Mouse (Mus musculus) C2C12 (cell line): ENCODE data around the gene Smad5. TPM values are rescaled to one million over a fixed set of nuclear protein-coding genes. Genes with fewer than 3 reads are reported as not detected.

ENCODE experiments used
- H3K27me3 ChIP-seq: one replicate; pipeline ENCODE4 v1.6.1; 2011; ENCODE audit not compliant: control insufficient read depth, insufficient read depth, insufficient read length
- H3K36me3 ChIP-seq: one replicate; pipeline ENCODE4 v1.6.1; 2011; ENCODE audit not compliant: control insufficient read depth, insufficient read depth
- H3K4me3 ChIP-seq: one replicate; pipeline ENCODE4 v1.5.1; 2011; ENCODE audit warnings: mild to moderate bottlenecking, control low read depth; ENCODE audit not compliant: poor library complexity, insufficient read depth, severe bottlenecking
- H3K79me2 ChIP-seq: one replicate; pipeline ENCODE4 v1.6.1; 2011; ENCODE audit not compliant: control insufficient read depth, insufficient read depth
- H3K79me3 ChIP-seq: one replicate; pipeline ENCODE4 v1.6.1; 2011; ENCODE audit warnings: low read depth, control low read depth
- H3ac ChIP-seq: one replicate; pipeline ENCODE3; 2011; ENCODE audit warnings: low read depth; ENCODE audit not compliant: control insufficient read depth, insufficient read length
- CEBPB ChIP-seq: IDR thresholded peaks from one replicate; pipeline ENCODE4 v1.6.1; 2011; ENCODE audit warnings: low read depth, mild to moderate bottlenecking, control low read depth, moderate library complexity
- CTCF ChIP-seq: IDR thresholded peaks from one replicate; pipeline ENCODE4 v1.5.1; 2011; ENCODE audit not compliant: control insufficient read depth, insufficient read depth, insufficient read length
- FOSL1 ChIP-seq: IDR thresholded peaks from one replicate; pipeline ENCODE4 v1.8.0; 2011; ENCODE audit warnings: mild to moderate bottlenecking, low read length; ENCODE audit not compliant: poor library complexity, insufficient read depth, severe bottlenecking
- MAX ChIP-seq: IDR thresholded peaks from one replicate; pipeline ENCODE4 v1.6.1; 2011; ENCODE audit warnings: mild to moderate bottlenecking, control low read depth
- MYOD1 ChIP-seq: IDR thresholded peaks from one replicate; pipeline ENCODE4 v1.6.1; 2011; ENCODE audit warnings: low read depth; ENCODE audit not compliant: control insufficient read depth, insufficient read length
- MYOG ChIP-seq: IDR thresholded peaks from one replicate; pipeline ENCODE4 v1.6.1; 2011; ENCODE audit not compliant: control insufficient read depth, insufficient read length; ENCODE audit errors: extremely low read depth
- USF1 ChIP-seq: IDR thresholded peaks from one replicate; pipeline ENCODE4 v1.6.1; 2011; ENCODE audit warnings: low read depth, mild to moderate bottlenecking, control low read depth, moderate library complexity
- polyA plus RNA-seq: library from polyadenylated mRNA; unstranded; fragments of >200 nt; fragmentation: generic; extraction: Trizol; gene quantifications from one replicate; pipeline ENCODE4 v1.2.1, GENCODE M21; 2012; ENCODE audit warnings: missing spikeins

Smad5 gene
- polyA plus RNA-seq, 1 experiment, result 12.4 TPM

- Histone ChIP-seq H3K79me3 (peaks cover 54% of the 10 kb centered on the region), H3K36me3 (peaks cover 22% of the 10 kb centered on the region), H3ac (peak overlapping the region; percentile 98), H3K79me2 (peaks cover 56% of the 10 kb centered on the region), H3K4me3 (peak overlapping the region; percentile 71), H3K27me3 (no peaks in the 10 kb centered on the region)
- TF ChIP-seq MAX (no peak), CEBPB (no peak), MYOG (no peak), CTCF (no peak)
Observed at GRCm38 (mm10) chr13:56703871-56704321, 1.1 kb downstream of the Smad5 start.

- Histone ChIP-seq H3K36me3 (peaks cover 29% of the 10 kb centered on the region), H3K4me3 (no peak overlapping the region), H3K27me3 (no peaks in the 10 kb centered on the region), H3K79me3 (peaks cover 61% of the 10 kb centered on the region), H3ac (no peak overlapping the region), H3K79me2 (peaks cover 63% of the 10 kb centered on the region)
- TF ChIP-seq USF1, result no peak
- no peak for TF ChIP-seq CEBPB
- no peak for TF ChIP-seq MYOG
- no peak for TF ChIP-seq MYOD1
- TF ChIP-seq FOSL1, result no peak
Observed at GRCm38 (mm10) chr13:56704596-56704995, 1.8 kb downstream of the Smad5 start.

- TF ChIP-seq MYOG (no peak), MYOD1 (no peak), FOSL1 (no peak), MAX (no peak), USF1 (no peak), CTCF (no peak), CEBPB (no peak)
- H3K79me3 ChIP-seq, result peaks cover 84% of the 10 kb centered on the region
- peaks cover 89% of the 10 kb centered on the region for H3K79me2 ChIP-seq
- H3K36me3 ChIP-seq, result peaks cover 36% of the 10 kb centered on the region
- H3K27me3 ChIP-seq, result no peaks in the 10 kb centered on the region
- no peak overlapping the region for H3K4me3 ChIP-seq
- no peak overlapping the region for H3ac ChIP-seq
Observed at GRCm38 (mm10) chr13:56707111-56707510, 4.3 kb downstream of the Smad5 start.

GRCm38 (mm10) chr13:56707606-56708005 is 4.8 kb downstream of the Smad5 start:
- Histone ChIP-seq H3K79me3 (peaks cover 89% of the 10 kb centered on the region), H3ac (no peak overlapping the region), H3K4me3 (no peak overlapping the region), H3K79me2 (peaks cover 94% of the 10 kb centered on the region), H3K27me3 (no peaks in the 10 kb centered on the region), H3K36me3 (peaks cover 36% of the 10 kb centered on the region)
- no peak for TF ChIP-seq MYOD1
- TF ChIP-seq CEBPB, result no peak

- Histone ChIP-seq H3K4me3 (no peak overlapping the region), H3K36me3 (peaks cover 36% of the 10 kb centered on the region), H3K79me2 (peaks cover 71% of the 10 kb centered on the region), H3K27me3 (no peaks in the 10 kb centered on the region), H3K79me3 (peaks cover 67% of the 10 kb centered on the region), H3ac (no peak overlapping the region)
- TF ChIP-seq USF1 (no peak), MYOG (no peak), CTCF (no peak), MAX (no peak), CEBPB (no peak), MYOD1 (no peak), FOSL1 (no peak)
Observed at GRCm38 (mm10) chr13:56710620-56711019, 7.8 kb downstream of the Smad5 start.

- Histone ChIP-seq H3K36me3 (peaks cover 23% of the 10 kb centered on the region), H3K4me3 (no peak overlapping the region), H3K79me3 (peaks cover 51% of the 10 kb centered on the region), H3K79me2 (peaks cover 55% of the 10 kb centered on the region), H3K27me3 (no peaks in the 10 kb centered on the region), H3ac (no peak overlapping the region)
- TF ChIP-seq MAX, result no peak
- TF ChIP-seq FOSL1, result no peak
- no peak for TF ChIP-seq CTCF
- no peak for TF ChIP-seq CEBPB
Observed at GRCm38 (mm10) chr13:56712221-56712620, 9.4 kb downstream of the Smad5 start.

- H3K27me3 ChIP-seq, result no peaks in the 10 kb centered on the region
- peaks cover 38% of the 10 kb centered on the region for H3K79me3 ChIP-seq
- no peak for TF ChIP-seq MYOD1
- H3K79me2 ChIP-seq, result peaks cover 48% of the 10 kb centered on the region
- peaks cover 73% of the 10 kb centered on the region for H3K36me3 ChIP-seq
- no peak overlapping the region for H3ac ChIP-seq
- no peak overlapping the region for H3K4me3 ChIP-seq
Observed at GRCm38 (mm10) chr13:56726551-56726950, 23.7 kb downstream of the Smad5 start.
